Mouse (Mus musculus) heart, embryonic 14.5 days (tissue): ENCODE results near the gene Mical3. TPM values are rescaled to one million over a fixed set of nuclear protein-coding genes. Genes with fewer than 3 reads are reported as not detected.
"Not testable (repeated sequence)": the region's sequence is repeated elsewhere in the genome, so short reads cannot be mapped to it uniquely, and the experiment has no call there.

Experiments used
- ATAC-seq: fragments of 200-750 bp; cut with Nextera tagmentation; 2 replicates; pipeline ENCODE4 v1.8.0; 2017; ENCODE audit warnings: low read depth, moderate TSS enrichment; ENCODE audit not compliant: insufficient number of reproducible peaks, insufficient read depth, low FRiP score
- H3K27ac ChIP-seq, 2 experiments: fragments of 200-500 bp in 1 of 2; fragments of 300-500 bp in 1 of 2; sonication (generic) in 1 of 2; replicated peaks in 1 of 2; 2 replicates each; pipeline ENCODE4 v1.5.1; 2012 to 2014; ENCODE audit warnings: low read depth in 2 of 2, low read length in 2 of 2, control low read depth in 1 of 2, mild to moderate bottlenecking in 1 of 2, mixed read lengths in 1 of 2; ENCODE audit not compliant: control insufficient read depth in 1 of 2, insufficient read depth in 1 of 2
- H3K27me3 ChIP-seq: fragments of 300-500 bp; sonication (generic); 2 replicates; pipeline ENCODE4 v1.6.1; 2014; ENCODE audit warnings: mild to moderate bottlenecking, low read length, control low read depth; ENCODE audit not compliant: control insufficient read depth, insufficient read depth
- H3K36me3 ChIP-seq: fragments of 300-500 bp; sonication (generic); 2 replicates; pipeline ENCODE4 v1.6.1; 2014; ENCODE audit warnings: mild to moderate bottlenecking, control low read depth, low read length, mixed read lengths; ENCODE audit not compliant: control insufficient read depth, insufficient read depth
- H3K4me1 ChIP-seq, 2 experiments: fragments of 200-500 bp in 1 of 2; fragments of 300-500 bp in 1 of 2; sonication (generic) in 1 of 2; 2 replicates each; pipeline ENCODE4 v1.6.1; 2012 to 2014; ENCODE audit warnings: low read length in 2 of 2, control low read depth in 1 of 2, mixed read lengths in 1 of 2; ENCODE audit not compliant: control insufficient read depth in 2 of 2, insufficient read depth in 2 of 2
- H3K4me2 ChIP-seq: fragments of 300-500 bp; sonication (generic); 2 replicates; pipeline ENCODE4 v1.6.1; 2014; ENCODE audit warnings: mild to moderate bottlenecking, low read length
- H3K4me3 ChIP-seq, 2 experiments: fragments of 200-500 bp in 1 of 2; fragments of 300-500 bp in 1 of 2; sonication (generic) in 1 of 2; 2 replicates each; pipeline ENCODE4 v1.5.1; 2012 to 2014; ENCODE audit warnings: low read length in 2 of 2, mild to moderate bottlenecking in 2 of 2, control low read depth in 1 of 2, low read depth in 1 of 2, moderate library complexity in 1 of 2; ENCODE audit not compliant: control insufficient read depth in 1 of 2, insufficient read depth in 1 of 2
- H3K9ac ChIP-seq: fragments of 300-500 bp; sonication (generic); 2 replicates; pipeline ENCODE4 v1.6.1; 2014; ENCODE audit warnings: mild to moderate bottlenecking, low read length
- H3K9me3 ChIP-seq: fragments of 300-500 bp; sonication (generic); 2 replicates; pipeline ENCODE4 v1.6.1; 2016; ENCODE audit warnings: low read length, control low read depth; ENCODE audit not compliant: control insufficient read depth
- WGBS: fragments of 180-500 bp; shearing (Covaris S2); extraction: QIAGEN DNeasy Blood & Tissue Kit; methylation state at CpG from one replicate; pipeline ENCODE4 v1.1.7; 2014; 5-methylcytosine and 5-hydroxymethylcytosine counted together
- polyA plus RNA-seq: library from polyadenylated mRNA; unstranded; fragments of >200 nt; fragmentation: Nextera tagmentation; extraction: Ambion mirVana; gene quantifications from 2 replicates; pipeline ENCODE4 v1.2.1, GENCODE M21; 2014

The Mical3 gene
- polyA plus RNA-seq, 1 experiment from 2014 or later, result 46.2 TPM

DNA sequence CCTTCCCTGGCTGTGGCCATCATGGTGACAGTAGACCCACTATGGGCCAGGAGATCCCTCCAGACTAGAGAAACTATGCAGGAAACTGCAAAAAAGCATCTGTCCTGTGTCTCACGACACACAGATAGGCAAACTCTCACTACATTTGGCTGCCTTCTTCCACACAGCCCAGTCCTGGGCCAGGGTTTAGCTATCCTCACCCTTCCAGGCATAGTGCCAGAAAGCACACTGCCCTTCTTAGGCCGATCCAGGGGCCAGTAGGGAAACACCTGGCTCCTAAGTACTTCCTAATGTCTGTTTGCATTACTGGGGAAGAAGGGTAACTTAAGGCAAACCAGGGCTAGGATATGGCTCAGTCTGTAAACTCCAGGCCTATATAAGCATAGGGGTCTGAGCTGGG, 217.9 kb downstream of the Mical3 start:
- H3K4me3 ChIP-seq, result no peak overlapping the region
- 12% methylated on average over 2 of the region's 2 CpGs for WGBS
- H3K27ac ChIP-seq, result no peak overlapping the region
- H3K36me3 ChIP-seq, result no peaks in the 10 kb centered on the region
- H3K4me1 ChIP-seq, result peaks cover 10 to 17% of the 10 kb centered on the region in 2 experiments
- no peaks in the 10 kb centered on the region for H3K9me3 ChIP-seq
- peaks cover 5% of the 10 kb centered on the region; the same call in 1 of the 2 replicates for H3K27me3 ChIP-seq
- H3K9ac ChIP-seq, result no peak overlapping the region
- no peak overlapping the region for H3K4me2 ChIP-seq
- ATAC-seq, result no peak

DNA sequence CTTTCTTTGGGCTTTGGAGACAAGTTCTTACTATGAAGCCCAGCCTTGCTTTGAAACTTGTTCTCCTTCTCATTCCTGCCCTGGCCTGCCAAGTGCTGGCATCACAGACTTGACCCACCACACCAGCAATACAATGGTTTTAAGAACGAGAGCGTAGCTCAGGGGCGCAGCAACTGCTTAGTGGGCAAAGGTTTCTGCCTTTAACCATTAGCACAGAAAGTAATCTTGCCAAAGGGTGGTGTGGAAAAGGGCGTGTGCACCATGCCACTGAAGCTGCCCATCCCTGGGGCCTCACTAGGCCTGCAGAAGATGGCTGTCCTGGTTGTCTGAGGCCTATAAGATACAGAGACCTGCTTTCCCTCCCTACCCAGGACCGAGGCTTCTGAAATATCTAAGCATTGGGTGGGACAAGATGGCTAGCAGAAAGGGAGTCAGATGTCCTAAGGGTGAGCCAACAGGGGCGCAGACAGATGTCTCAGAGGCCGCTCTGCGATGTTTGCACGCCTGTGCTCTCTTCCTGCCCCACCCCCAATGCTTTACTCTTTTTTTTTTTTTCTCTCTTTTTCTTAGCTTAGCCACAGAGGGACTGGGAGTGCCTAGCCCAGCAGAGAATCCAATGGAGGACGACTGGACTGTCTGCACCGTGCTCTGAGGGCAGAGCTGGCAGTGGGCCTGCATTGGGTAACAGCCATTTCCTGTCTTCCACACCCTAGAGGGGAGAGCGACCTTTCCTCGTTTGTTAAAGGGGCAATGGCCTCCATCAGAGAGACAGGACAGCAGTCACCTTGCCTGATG, 219.4 kb downstream of the Mical3 start:
- Histone ChIP-seq H3K4me3 (no peak overlapping the region), H3K27ac (no peak overlapping the region)

DNA sequence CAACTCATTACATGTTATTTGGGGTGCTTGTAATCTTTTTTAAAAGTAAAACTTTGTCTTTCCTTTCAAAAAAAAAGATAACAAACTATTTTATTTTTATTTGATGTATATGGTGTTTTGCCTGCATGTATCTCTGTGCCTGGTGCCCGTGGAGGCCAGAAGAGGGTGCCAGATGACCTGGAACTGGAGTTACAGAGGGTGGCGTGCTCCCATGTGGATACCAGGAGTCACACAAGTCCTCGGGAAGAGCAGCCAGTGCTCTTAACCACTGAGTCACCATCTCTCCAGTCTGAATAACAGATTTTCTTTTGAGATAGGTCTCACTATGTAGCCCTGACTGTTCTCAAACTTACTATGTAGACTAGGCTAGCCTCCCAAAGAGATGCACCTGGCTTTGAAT, 221.3 kb downstream of the Mical3 start:
- no peaks in the 10 kb centered on the region for H3K9me3 ChIP-seq
- no peak overlapping the region for H3K27ac ChIP-seq
- 85% methylated on average over 3 of the region's 3 CpGs for WGBS
- H3K4me1 ChIP-seq, result peaks cover 8 to 13% of the 10 kb centered on the region in 2 experiments
- no peak overlapping the region for H3K4me2 ChIP-seq
- no peaks in the 10 kb centered on the region for H3K27me3 ChIP-seq
- H3K9ac ChIP-seq, result no peak overlapping the region
- H3K4me3 ChIP-seq, result no peak overlapping the region
- H3K36me3 ChIP-seq, result no peaks in the 10 kb centered on the region
- no peak for ATAC-seq

More for the DNA sequence above, 219.4 kb downstream of the Mical3 start:
- WGBS, result 63% methylated on average over 13 of the region's 13 CpGs
- no peaks in the 10 kb centered on the region for H3K9me3 ChIP-seq
- no peak overlapping the region for H3K4me2 ChIP-seq
- peaks cover 5% of the 10 kb centered on the region; the same call in 1 of the 2 replicates for H3K27me3 ChIP-seq
- no peaks in the 10 kb centered on the region for H3K36me3 ChIP-seq
- H3K9ac ChIP-seq, result no peak overlapping the region
- peaks cover 10 to 17% of the 10 kb centered on the region in 2 experiments for H3K4me1 ChIP-seq
- no peak for ATAC-seq

DNA sequence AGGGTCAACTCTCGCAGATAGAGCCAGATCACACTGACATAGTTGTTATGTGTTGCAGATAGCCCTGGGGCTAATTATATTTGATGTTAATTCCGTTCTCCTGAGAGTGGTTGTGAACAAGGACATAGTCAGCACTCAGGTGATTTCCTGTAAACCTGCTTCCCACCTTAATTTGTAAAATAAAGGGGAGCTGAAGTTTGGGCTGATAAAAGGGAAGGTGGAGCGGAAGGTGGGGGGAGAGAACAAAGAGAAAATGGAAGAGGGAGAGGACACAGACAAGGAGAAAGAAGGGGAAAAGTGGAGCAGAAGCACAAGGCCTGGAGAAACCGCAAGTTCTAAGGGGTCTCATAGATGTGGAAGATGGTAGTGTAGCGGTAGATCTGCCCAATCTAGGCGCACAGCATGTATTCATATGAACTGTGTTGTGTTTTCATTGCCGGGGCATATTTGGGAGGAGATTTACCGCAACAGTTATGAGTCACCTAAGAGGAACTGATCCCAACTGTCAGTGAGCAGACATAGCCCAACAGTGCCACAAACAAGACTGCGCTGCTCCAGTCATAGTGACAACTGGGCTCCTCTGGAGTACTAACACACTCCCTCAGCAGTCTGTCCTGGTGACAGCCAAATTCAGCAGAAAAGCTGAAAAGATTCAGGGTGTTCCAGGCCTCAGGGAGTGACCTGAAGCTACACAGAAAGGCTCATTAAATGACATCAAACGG, 222.8 kb downstream of the Mical3 start:
- H3K27me3 ChIP-seq, ATAC-seq: not testable (repeated sequence)

DNA sequence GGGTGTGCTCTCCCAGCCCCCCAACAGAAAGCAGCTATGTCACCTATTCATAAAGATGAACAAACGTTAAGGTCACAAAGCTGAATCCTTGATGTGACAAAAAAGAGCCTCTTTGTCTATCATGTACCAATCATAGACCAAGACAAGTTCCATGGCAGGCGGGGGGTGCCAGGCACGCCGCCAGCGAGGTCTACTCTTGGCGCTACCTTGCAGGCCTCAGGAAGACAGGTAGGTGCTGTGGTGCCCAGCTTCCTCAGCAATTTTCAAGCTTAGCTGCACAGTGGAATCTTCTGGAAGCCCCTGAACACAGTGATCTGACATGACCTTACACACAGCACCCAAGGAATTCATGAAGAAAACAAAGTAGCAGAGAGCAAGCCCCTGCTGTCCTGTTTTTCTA, 224.3 kb downstream of the Mical3 start:
- H3K9me3 ChIP-seq, result no peaks in the 10 kb centered on the region
- ATAC-seq, result no peak
- WGBS, result 92% methylated on average over 6 of the region's 6 CpGs
- H3K36me3 ChIP-seq, result no peaks in the 10 kb centered on the region
- no peaks in the 10 kb centered on the region for H3K27me3 ChIP-seq
- H3K9ac ChIP-seq, result no peak overlapping the region
- no peak overlapping the region for H3K27ac ChIP-seq
- H3K4me3 ChIP-seq, result no peak overlapping the region
- peaks cover under 1 to 3% of the 10 kb centered on the region in 2 experiments; a peak in 3 of 4 replicates for H3K4me1 ChIP-seq
- H3K4me2 ChIP-seq, result no peak overlapping the region

More for the DNA sequence above, 222.8 kb downstream of the Mical3 start:
- not testable (repeated sequence) for H3K4me3 ChIP-seq, H3K9ac ChIP-seq, H3K4me2 ChIP-seq, H3K27ac ChIP-seq, H3K9me3 ChIP-seq, H3K36me3 ChIP-seq
- H3K4me1 ChIP-seq, result peaks cover 6 to 12% of the 10 kb centered on the region in 2 experiments
- 82% methylated on average over 9 of the region's 10 CpGs for WGBS

DNA sequence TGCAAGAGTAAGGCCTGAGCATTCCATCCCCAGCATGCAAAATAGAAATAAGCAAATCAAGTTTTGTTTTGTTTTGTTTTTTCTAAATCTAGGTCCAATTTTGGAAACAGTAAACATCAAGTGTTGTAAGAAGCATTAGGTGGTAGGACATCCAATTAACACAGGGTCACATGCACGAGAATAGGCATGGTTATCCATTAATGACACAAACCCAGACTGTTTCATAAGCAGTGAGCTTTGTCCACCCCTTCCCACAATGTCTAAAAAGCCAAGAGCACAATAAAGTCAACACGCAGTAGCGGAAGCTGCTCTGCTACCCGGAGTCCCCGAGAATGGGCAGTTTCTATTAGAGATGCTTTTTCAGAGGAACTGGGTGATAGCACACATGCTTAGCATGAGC, 225.7 kb downstream of the Mical3 start:
- Histone ChIP-seq H3K9me3 (no peaks in the 10 kb centered on the region), H3K9ac (no peak overlapping the region), H3K27me3 (no peaks in the 10 kb centered on the region), H3K36me3 (no peaks in the 10 kb centered on the region), H3K4me1 (no peaks in the 10 kb centered on the region; a peak in 1 of 4 replicates), H3K27ac (no peak overlapping the region), H3K4me3 (no peak overlapping the region), H3K4me2 (no peak overlapping the region)
- ATAC-seq, result no peak
- WGBS, result 89% methylated on average over 5 of the region's 5 CpGs

DNA sequence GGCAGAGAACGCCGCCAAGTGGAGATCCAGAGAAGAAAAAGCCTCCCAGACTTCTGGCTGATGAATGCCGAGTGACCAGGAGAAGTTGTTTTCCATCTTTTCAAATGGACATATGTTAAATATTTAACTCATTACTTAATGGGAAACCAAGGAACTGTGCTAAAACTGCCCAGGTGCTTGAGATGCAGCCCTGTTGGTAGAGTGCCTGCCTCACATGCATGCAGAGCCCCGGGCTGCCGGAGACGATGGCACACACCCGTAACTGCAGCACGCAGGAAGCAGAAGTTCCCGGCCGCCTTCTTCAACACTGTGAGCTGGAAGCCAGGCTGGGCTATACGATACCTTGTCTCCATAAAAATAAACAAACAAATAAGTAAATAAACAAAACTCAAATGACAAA, 226.8 kb downstream of the Mical3 start:
- H3K4me1 ChIP-seq, result no peaks in the 10 kb centered on the region; a peak in 1 of 4 replicates
- no peaks in the 10 kb centered on the region for H3K9me3 ChIP-seq
- no peak for ATAC-seq
- no peak overlapping the region for H3K4me3 ChIP-seq
- no peak overlapping the region for H3K27ac ChIP-seq
- H3K4me2 ChIP-seq, result no peak overlapping the region
- no peaks in the 10 kb centered on the region for H3K36me3 ChIP-seq
- no peak overlapping the region for H3K9ac ChIP-seq
- 83% methylated on average over 11 of the region's 11 CpGs for WGBS
- no peaks in the 10 kb centered on the region for H3K27me3 ChIP-seq
